Mouse (Mus musculus) stomach, postnatal 0 days (tissue): ENCODE results near the gene Samd5. TPM values are rescaled to one million over a fixed set of nuclear protein-coding genes. Genes with fewer than 3 reads are reported as not detected.

Experiments
- ATAC-seq: fragments of 200-750 bp; cut with Nextera tagmentation; 2 replicates; pipeline ENCODE4 v1.8.0; 2017; ENCODE audit not compliant: low FRiP score, low TSS enrichment
- DNase-seq: peaks from one replicate; pipeline ENCODE4 v3.0.0-alpha.2; 2016; ENCODE audit warnings: low spot score
- H3K27ac ChIP-seq: fragments of 300-500 bp; sonication (generic); replicated peaks from 2 replicates; pipeline ENCODE4 v1.5.1; 2014; ENCODE audit warnings: mild to moderate bottlenecking, control low read depth
- H3K27me3 ChIP-seq: fragments of 300-500 bp; sonication (generic); 2 replicates; pipeline ENCODE4 v1.6.1; 2014; ENCODE audit warnings: low read length; ENCODE audit not compliant: control insufficient read depth, insufficient read depth
- H3K36me3 ChIP-seq: fragments of 300-500 bp; sonication (generic); 2 replicates; pipeline ENCODE4 v1.6.1; 2014; ENCODE audit warnings: low read length, mixed read lengths; ENCODE audit not compliant: control insufficient read depth, insufficient read depth
- H3K4me1 ChIP-seq: fragments of 300-500 bp; sonication (generic); replicated peaks from 2 replicates; pipeline ENCODE4 v1.6.1; 2014; ENCODE audit warnings: antibody characterized with exemption; ENCODE audit not compliant: control insufficient read depth, insufficient read depth
- H3K4me2 ChIP-seq: fragments of 300-500 bp; sonication (generic); replicated peaks from 2 replicates; pipeline ENCODE4 v1.6.1; 2014; ENCODE audit warnings: low read depth, mild to moderate bottlenecking, control low read depth, moderate library complexity
- H3K4me3 ChIP-seq: fragments of 300-500 bp; sonication (generic); 2 replicates; pipeline ENCODE4 v1.5.1; 2014; ENCODE audit warnings: low read depth, low read length, control low read depth
- H3K9ac ChIP-seq: fragments of 300-500 bp; sonication (generic); 2 replicates; pipeline ENCODE4 v1.6.1; 2014; ENCODE audit warnings: mild to moderate bottlenecking, low read length, control low read depth, mixed read lengths
- H3K9me3 ChIP-seq: fragments of 300-500 bp; sonication (generic); 2 replicates; pipeline ENCODE4 v1.6.1; 2016; ENCODE audit warnings: low read length; ENCODE audit not compliant: control insufficient read depth
- CTCF ChIP-seq: IDR thresholded peaks from 2 replicates; pipeline ENCODE4 v1.5.1; 2016; ENCODE audit warnings: antibody characterized with exemption, low read depth, mild to moderate bottlenecking, moderate library complexity
- EP300 ChIP-seq: optimal IDR thresholded peaks from 2 replicates; pipeline ENCODE3; 2016; ENCODE audit warnings: antibody characterized with exemption
- WGBS: fragments of 180-500 bp; shearing (Covaris S2); extraction: QIAGEN DNeasy Blood & Tissue Kit; methylation state at CpG from one replicate; pipeline ENCODE4 v1.1.7; 2014; 5-methylcytosine and 5-hydroxymethylcytosine counted together
- polyA plus RNA-seq: library from polyadenylated mRNA; unstranded; fragments of >200 nt; fragmentation: Nextera tagmentation; extraction: Ambion mirVana; gene quantifications from 2 replicates; pipeline ENCODE4 v1.2.1, GENCODE M21; 2015

Gene Samd5
- polyA plus RNA-seq, 1 experiment from 2014 or later = 4.7 TPM

DNA sequence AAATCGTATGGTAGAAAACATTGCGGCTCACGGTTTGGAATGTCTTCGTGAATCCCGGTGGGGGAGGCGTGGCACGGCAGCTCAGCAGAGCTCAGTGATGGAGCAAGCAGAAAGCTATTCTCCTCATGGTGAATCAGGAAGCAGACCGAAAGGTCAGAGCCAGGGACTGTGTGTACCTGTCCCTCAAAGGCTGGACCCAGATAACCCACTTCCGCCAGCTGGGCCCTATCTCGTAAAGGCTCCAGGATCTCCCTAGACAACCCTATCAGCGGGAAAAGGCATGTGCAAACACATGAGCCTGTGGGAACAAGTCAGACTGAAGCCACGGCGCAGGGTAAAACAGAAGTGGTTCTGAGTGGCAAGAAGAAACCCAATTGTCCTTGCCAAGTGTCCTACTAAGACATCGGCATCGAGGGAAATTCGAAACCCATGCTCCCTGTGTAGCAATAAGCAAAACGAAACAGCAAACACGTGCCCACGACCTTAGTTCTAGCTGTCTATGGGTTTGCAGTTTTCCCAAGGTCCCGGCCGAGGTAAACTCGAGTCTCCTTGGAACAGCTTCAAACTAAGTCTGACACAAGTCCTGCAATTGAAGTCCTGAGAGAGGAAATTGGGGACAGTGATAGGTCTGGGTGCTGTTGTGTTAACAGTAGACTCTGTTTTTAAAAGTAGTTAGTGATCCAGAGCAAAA is 24.2 kb upstream of the Samd5 start:
- WGBS = 61% methylated on average over 22 of the region's 22 CpGs
- no peak for TF ChIP-seq EP300
- no peak for TF ChIP-seq CTCF
- H3K9me3 ChIP-seq = no peaks in the 10 kb centered on the region
- no peak overlapping the region for H3K4me2 ChIP-seq
- no peaks in the 10 kb centered on the region for H3K27me3 ChIP-seq
- ATAC-seq (peak; percentile 99), DNase-seq (peak; percentile 87)
- no peak overlapping the region for H3K4me3 ChIP-seq
- H3K4me1 ChIP-seq = no peaks in the 10 kb centered on the region
- no peak overlapping the region for H3K9ac ChIP-seq
- no peaks in the 10 kb centered on the region for H3K36me3 ChIP-seq
- no peak overlapping the region; the same call in 1 of the 2 replicates for H3K27ac ChIP-seq

GRCm38 (mm10) chr10:9698141-9698540 is 23.1 kb upstream of the Samd5 start:
- 82% methylated on average over 9 of the region's 9 CpGs for WGBS
- no peak for TF ChIP-seq EP300
- no peak for TF ChIP-seq CTCF
- DNase-seq (no peak), ATAC-seq (0 out of 2 replicates have a peak, but pooled peaks have one; percentile 19)
- Histone ChIP-seq H3K9me3 (no peaks in the 10 kb centered on the region), H3K4me2 (no peak overlapping the region), H3K4me1 (no peaks in the 10 kb centered on the region), H3K4me3 (no peak overlapping the region), H3K9ac (no peak overlapping the region), H3K27me3 (no peaks in the 10 kb centered on the region), H3K27ac (no peak overlapping the region), H3K36me3 (no peaks in the 10 kb centered on the region)

DNA sequence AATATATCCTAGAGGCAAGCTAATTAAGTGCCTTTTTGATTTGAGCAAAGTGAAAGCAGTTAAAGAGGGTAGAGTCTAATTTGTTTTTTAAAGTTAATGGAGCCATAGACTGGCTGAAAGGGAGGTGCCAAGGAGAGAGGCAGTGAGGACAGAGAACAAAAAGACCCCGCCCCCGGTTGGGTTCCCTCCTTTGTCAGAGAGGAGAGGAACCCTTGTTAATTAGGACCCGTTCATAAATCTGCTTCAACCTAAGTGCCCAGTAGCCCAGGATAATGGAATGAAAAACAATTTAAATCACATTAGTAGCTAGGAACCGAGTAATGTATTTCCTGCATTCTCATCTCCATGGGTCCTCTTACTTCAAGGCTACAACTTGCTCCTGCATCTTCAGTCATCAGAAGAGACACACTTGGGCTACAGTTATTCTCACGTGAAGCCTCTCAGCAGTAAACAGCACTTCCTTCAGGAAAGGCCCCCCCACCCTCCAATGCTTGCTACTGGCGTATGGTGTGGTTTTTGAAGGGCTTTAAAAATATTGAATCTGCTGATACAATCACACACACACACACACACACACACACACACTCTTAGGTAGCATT is 21.6 kb upstream of the Samd5 start:
- H3K27ac ChIP-seq = no peak overlapping the region
- no peak overlapping the region for H3K4me2 ChIP-seq
- WGBS = 65% methylated on average over 6 of the region's 6 CpGs
- TF ChIP-seq EP300 (no peak), CTCF (no peak)
- no peak overlapping the region for H3K9ac ChIP-seq
- no peaks in the 10 kb centered on the region for H3K9me3 ChIP-seq
- H3K4me1 ChIP-seq = no peaks in the 10 kb centered on the region
- H3K36me3 ChIP-seq = no peaks in the 10 kb centered on the region
- no peak overlapping the region for H3K4me3 ChIP-seq
- ATAC-seq (no peak), DNase-seq (no peak)
- no peaks in the 10 kb centered on the region for H3K27me3 ChIP-seq

- H3K27ac ChIP-seq = no peak overlapping the region
- no peak for TF ChIP-seq EP300
- no peak for TF ChIP-seq CTCF
- H3K4me3 ChIP-seq = no peak overlapping the region
- no peaks in the 10 kb centered on the region for H3K27me3 ChIP-seq
- no peaks in the 10 kb centered on the region for H3K4me1 ChIP-seq
- DNase-seq (no peak), ATAC-seq (no peak)
- 66% methylated on average over 16 of the region's 16 CpGs for WGBS
- no peaks in the 10 kb centered on the region for H3K9me3 ChIP-seq
- no peak overlapping the region for H3K9ac ChIP-seq
- no peak overlapping the region for H3K4me2 ChIP-seq
- H3K36me3 ChIP-seq = no peaks in the 10 kb centered on the region
Observed at GRCm38 (mm10) chr10:9693990-9694699, 19.1 kb upstream of the Samd5 start.

GRCm38 (mm10) chr10:9680928-9681327 is 5.9 kb upstream of the Samd5 start:
- no peaks in the 10 kb centered on the region for H3K9me3 ChIP-seq
- H3K4me3 ChIP-seq = no peak overlapping the region
- no peak for TF ChIP-seq EP300
- TF ChIP-seq CTCF = no peak
- H3K27ac ChIP-seq = no peak overlapping the region
- H3K4me2 ChIP-seq = no peak overlapping the region
- H3K9ac ChIP-seq = no peak overlapping the region
- ATAC-seq = no peak
- DNase-seq = no peak
- no peaks in the 10 kb centered on the region for H3K4me1 ChIP-seq
- no peaks in the 10 kb centered on the region for H3K36me3 ChIP-seq
- H3K27me3 ChIP-seq = no peaks in the 10 kb centered on the region
- 85% methylated on average over 6 of the region's 6 CpGs for WGBS

- Histone ChIP-seq H3K27me3 (no peaks in the 10 kb centered on the region), H3K4me3 (no peak overlapping the region), H3K4me1 (no peaks in the 10 kb centered on the region), H3K36me3 (no peaks in the 10 kb centered on the region), H3K4me2 (no peak overlapping the region), H3K9me3 (no peaks in the 10 kb centered on the region), H3K9ac (no peak overlapping the region), H3K27ac (no peak overlapping the region)
- TF ChIP-seq EP300 = no peak
- no peak for TF ChIP-seq CTCF
- no peak for ATAC-seq
- WGBS = 73% methylated on average over 5 of the region's 5 CpGs
- no peak for DNase-seq
Observed at GRCm38 (mm10) chr10:9679911-9680310, 4.9 kb upstream of the Samd5 start.
